Mouse (Mus musculus): ENCODE measurements around the gene Gabbr1. TPM values are rescaled to one million over a fixed set of nuclear protein-coding genes. Genes with fewer than 3 reads are reported as not detected.

Gene Gabbr1
- polyA plus RNA-seq (2012; rRNA removed) = 73.5 and 100.0 TPM in 2 replicates

GRCm38 (mm10) chr17:37045611-37046311 lies at the start of gene Gabbr1:
Gene Gabbr1, plus strand, starts transcription at chr17:37045966.

DNA sequence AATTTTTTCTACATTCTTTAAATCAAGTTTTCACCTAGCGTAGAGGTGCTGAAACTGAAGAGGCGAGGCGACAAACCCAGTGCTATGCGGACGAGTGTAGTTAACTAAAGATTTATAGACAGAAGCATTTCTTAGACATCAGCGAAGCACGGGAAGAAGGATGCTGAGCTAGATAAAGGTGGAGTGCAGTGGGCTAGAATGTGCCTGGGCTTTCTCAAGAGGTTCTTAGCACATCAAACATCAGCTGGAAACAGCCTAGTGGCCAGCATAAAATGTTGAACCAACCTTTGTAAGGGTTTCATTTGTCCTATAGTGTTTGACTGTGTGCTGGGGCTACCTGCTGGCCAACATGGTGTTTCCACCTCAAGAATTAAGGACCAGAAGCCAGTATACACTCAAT lies 44.9 kb upstream of the Gabbr1 start, which contains the start of gene Zfp57:
Gene Zfp57 (plus strand): TSS at position 301 of the 400 bp plus-strand sequence.

DNA sequence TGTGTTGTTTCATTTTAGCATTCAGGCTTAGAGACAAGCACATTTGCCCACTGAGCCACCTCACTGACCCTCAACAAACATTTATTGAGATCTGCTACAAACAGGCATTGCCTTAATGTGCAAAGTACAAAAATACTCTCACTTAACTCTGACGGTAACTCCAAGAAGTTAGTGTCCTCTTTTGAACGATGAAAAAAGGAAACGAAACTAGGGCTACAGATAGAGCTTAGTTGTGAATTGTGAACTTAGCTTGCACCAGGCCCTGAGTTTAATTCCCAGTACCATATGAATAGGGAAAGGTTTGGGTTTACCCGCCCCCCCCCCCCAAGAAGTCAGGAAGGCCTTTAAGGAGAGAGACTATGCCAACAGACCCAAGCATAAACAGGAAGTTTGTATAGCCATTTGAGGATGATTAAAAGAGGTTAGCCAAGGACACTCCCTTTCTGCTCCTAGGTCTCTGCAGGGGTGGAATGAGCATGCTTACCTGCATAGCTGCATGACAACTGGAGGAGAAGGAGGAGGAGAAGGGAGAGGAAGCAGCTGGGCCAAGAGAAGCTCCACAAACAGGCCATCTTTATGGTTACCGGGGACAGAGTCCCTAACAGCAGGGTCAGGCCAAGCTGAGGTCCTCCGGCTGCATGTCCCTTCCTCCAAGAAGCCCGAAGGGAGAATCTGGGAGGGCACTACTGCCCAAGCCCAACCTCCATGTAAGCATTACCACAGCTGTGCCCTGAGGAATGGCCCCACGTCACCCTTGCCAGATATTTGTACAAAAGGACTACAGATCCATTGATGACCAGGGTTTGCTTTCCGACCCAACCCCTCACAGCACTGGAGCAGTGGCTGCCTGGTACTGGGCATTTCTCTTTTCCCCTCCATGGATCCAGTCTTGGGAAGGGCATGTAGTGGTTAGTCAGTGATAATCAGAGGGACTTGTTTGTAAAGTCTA lies 22.9 kb upstream of the Gabbr1 start, which contains the start of gene Mog:
Gene Mog (minus strand): TSS at position 771 of the 949 bp plus-strand sequence.

DNA sequence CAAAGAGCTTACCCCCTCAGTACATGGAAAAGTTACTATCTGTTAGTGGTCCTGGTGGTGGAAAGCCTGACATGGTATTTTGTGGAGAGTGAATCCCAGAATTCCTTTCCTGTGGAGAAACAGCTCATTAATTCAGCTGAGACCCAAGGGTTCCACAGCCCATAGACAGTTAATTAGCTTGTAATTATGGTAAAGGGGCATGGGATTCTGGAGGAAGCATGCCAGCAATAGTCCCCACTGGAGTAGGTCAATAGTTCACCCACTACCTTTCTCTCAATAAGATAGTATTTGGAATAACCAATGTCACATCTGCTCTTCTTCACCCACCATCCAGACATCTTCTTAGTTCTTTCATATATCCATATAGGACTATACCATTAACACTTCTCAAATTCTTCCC lies 42.6 kb downstream of the Gabbr1 start, which contains the start of gene Olfr90:
Gene Olfr90 (minus strand): TSS at position 101 of the 400 bp plus-strand sequence.

GRCm38 (mm10) chr17:37098178-37098577 lies 52.4 kb downstream of the Gabbr1 start, which contains the start of gene Olfr91:
Gene Olfr91, minus strand, starts transcription at chr17:37098278.

GRCm38 (mm10) chr17:37119988-37120387 lies 74.2 kb downstream of the Gabbr1 start, which contains the start of gene Olfr92:
Gene Olfr92, minus strand, starts transcription at chr17:37120088.

Other genes with a start within 250 kb of the Gabbr1 start
- gene H2-M10.6, start 233.8 kb upstream of the Gabbr1 start, polyA plus RNA-seq (2012; rRNA removed) = not detected in 2 replicates
- 40.5 and 46.1 TPM in 2 replicates for gene Trim26, start 208.8 kb upstream of the Gabbr1 start, polyA plus RNA-seq (2012; rRNA removed)
- gene Trim15, start 178.8 kb upstream of the Gabbr1 start, polyA plus RNA-seq (2012; rRNA removed) = 0.08 and 0.12 TPM in 2 replicates
- gene Trim10, start 176.4 kb upstream of the Gabbr1 start, polyA plus RNA-seq (2012; rRNA removed) = 8.1 and 10.7 TPM in 2 replicates
- gene Trim40, start 155.8 kb upstream of the Gabbr1 start, polyA plus RNA-seq (2012; rRNA removed) = not detected in 2 replicates
- gene Trim31, start 147.8 kb upstream of the Gabbr1 start, polyA plus RNA-seq (2012; rRNA removed) = not detected in 2 replicates
- gene Rnf39, start 103.0 kb upstream of the Gabbr1 start, polyA plus RNA-seq (2012; rRNA removed) = 0.15 and 0.22 TPM in 2 replicates
- gene Ppp1r11, start 94.2 kb upstream of the Gabbr1 start, polyA plus RNA-seq (2012; rRNA removed) = 147 and 182 TPM in 2 replicates
- 62.0 and 77.5 TPM in 2 replicates for gene Znrd1, start 87.4 kb upstream of the Gabbr1 start, polyA plus RNA-seq (2012; rRNA removed)
- gene Znrd1as, start 87.4 kb upstream of the Gabbr1 start, polyA plus RNA-seq (2012; rRNA removed) = 7.1 and 7.4 TPM in 2 replicates
- gene 2410137M14Rik, start 64.7 kb upstream of the Gabbr1 start, polyA plus RNA-seq (2012; rRNA removed) = 0.61 and 0.72 TPM in 2 replicates
- gene H2-M5, start 56.4 kb upstream of the Gabbr1 start, polyA plus RNA-seq (2012; rRNA removed) = 8.8 and 11.2 TPM in 2 replicates
- gene Zfp57, start 44.8 kb upstream of the Gabbr1 start, polyA plus RNA-seq (2012; rRNA removed) = 133 and 194 TPM in 2 replicates
- gene Mog, start 22.6 kb upstream of the Gabbr1 start, polyA plus RNA-seq (2012; rRNA removed) = not detected in 2 replicates
- not detected in 2 replicates for gene Olfr90, start 42.5 kb downstream of the Gabbr1 start, polyA plus RNA-seq (2012; rRNA removed)
- gene Olfr91, start 52.3 kb downstream of the Gabbr1 start, polyA plus RNA-seq (2012; rRNA removed) = not detected in 2 replicates
- not detected in 2 replicates for gene Olfr92, start 74.1 kb downstream of the Gabbr1 start, polyA plus RNA-seq (2012; rRNA removed)
- not detected in 2 replicates for gene Olfr93, start 115.5 kb downstream of the Gabbr1 start, polyA plus RNA-seq (2012; rRNA removed)
- not detected in 2 replicates for gene Ubd, start 147.9 kb downstream of the Gabbr1 start, polyA plus RNA-seq (2012; rRNA removed)
- not detected in 2 replicates for gene Olfr94, start 155.0 kb downstream of the Gabbr1 start, polyA plus RNA-seq (2012; rRNA removed)
- not detected in 2 replicates for gene Olfr95, start 167.2 kb downstream of the Gabbr1 start, polyA plus RNA-seq (2012; rRNA removed)
- gene Olfr96, start 174.2 kb downstream of the Gabbr1 start, polyA plus RNA-seq (2012; rRNA removed) = not detected in 2 replicates
- gene Olfr97, start 191.4 kb downstream of the Gabbr1 start, polyA plus RNA-seq (2012; rRNA removed) = not detected in 2 replicates
- gene Olfr98, start 217.8 kb downstream of the Gabbr1 start, polyA plus RNA-seq (2012; rRNA removed) = not detected in 2 replicates
- 0.97 and 1.1 TPM in 2 replicates for gene H2-M3, start 224.3 kb downstream of the Gabbr1 start, polyA plus RNA-seq (2012; rRNA removed)
- gene Olfr99, start 237.5 kb downstream of the Gabbr1 start, polyA plus RNA-seq (2012; rRNA removed) = not detected in 2 replicates

Measured in central nervous system, embryonic 11.5 days (tissue).